In the genomic region with DNA sequence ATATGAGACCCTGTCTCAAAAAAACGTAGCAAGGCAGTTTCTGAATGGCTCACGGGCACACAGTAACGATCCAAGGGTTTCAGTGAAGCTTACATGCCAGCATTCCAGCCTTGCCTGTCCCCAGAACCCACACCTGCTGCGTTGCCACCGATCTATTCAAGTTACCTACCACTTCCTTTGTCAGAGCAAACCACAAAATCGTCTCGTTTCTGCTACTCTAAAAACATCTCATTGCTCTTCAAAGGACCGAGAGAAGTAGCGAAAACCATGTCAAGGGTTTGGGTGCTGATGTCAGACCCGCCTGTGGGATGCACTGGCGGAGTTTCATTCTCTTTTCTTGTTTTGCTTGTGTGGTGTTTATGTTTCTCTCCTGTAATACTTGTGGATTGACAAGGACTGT, we compare ENCODE assay signal across 19 mouse cellular contexts. TPM values are rescaled to one million over a fixed set of nuclear protein-coding genes. Genes with fewer than 3 reads are reported as not detected.
A peak's percentile ranks its signal among the peaks of the same experiment; 100 is the strongest.
DNase-seq lines count a peak whose midpoint lies in the region.
"Had no signal": no experiment of that assay in that cellular context is flagged by ENCODE, and none has a peak within 500 bp of the region (broad histone marks: within the 10 kb centered on the region; RNA-seq: fewer than 3 reads in every experiment).

No protein-coding gene starts in this region.

- no peaks in the 10 kb centered on the region for H3K36me3 ChIP-seq in splenic B cell, adult 2 months (ENCODE audit: control insufficient read depth, insufficient read depth, low read length, poor library complexity, severe bottlenecking)
- peaks cover 7% of the 10 kb centered on the region for H3K36me3 ChIP-seq in midbrain, embryonic 10.5 days
- H3K36me3 ChIP-seq: forebrain, embryonic 12.5 days; heart, embryonic 13.5 days; hindbrain, embryonic 15.5 days; midbrain, embryonic 15.5 days; stomach, embryonic 15.5 days had no signal

- no peak overlapping the region for H3K27ac ChIP-seq in midbrain, embryonic 10.5 days (replicated peaks)
- H3K27ac ChIP-seq: forebrain, embryonic 12.5 days; heart, embryonic 13.5 days; hindbrain, embryonic 15.5 days; midbrain, embryonic 15.5 days; stomach, embryonic 15.5 days had no signal

- no peaks in the 10 kb centered on the region for H3K9me3 ChIP-seq in midbrain, embryonic 10.5 days (replicated peaks)
- H3K9me3 ChIP-seq: forebrain, embryonic 12.5 days; heart, embryonic 13.5 days; hindbrain, embryonic 15.5 days; midbrain, embryonic 15.5 days; stomach, embryonic 15.5 days had no signal

- DNase-seq in CD4-positive, CD25-positive, alpha-beta regulatory T cell, adult 2 months (ENCODE audit: low read depth, low spot score), result peak; percentile 92
- DNase-seq in T-cell, adult 2 months (ENCODE audit: low spot score), result peak; percentile 93
- peak; percentile 77 for DNase-seq in splenic B cell, adult 2 months (ENCODE audit: low read depth, low spot score)
- DNase-seq in thymus, postnatal 36 days, result peak; percentile 68 to 79
- no peak for DNase-seq in midbrain, embryonic 10.5 days (ENCODE audit: low spot score)
- no peak for DNase-seq in cerebellum, adult 9-11 months
- DNase-seq in kidney, adult 11 months, result no peak
- DNase-seq: cerebellum, adult 2 months; heart, adult 11 months; kidney, postnatal 25 days; lung, adult 18-20 months; lung, postnatal 14 days; retina, postnatal 1 day; right cerebral cortex, postnatal 4 days had no signal

- H3K4me1 ChIP-seq in midbrain, embryonic 10.5 days, result peaks cover 41% of the 10 kb centered on the region

- H3K4me3 ChIP-seq in midbrain, embryonic 10.5 days, result no peak overlapping the region
- H3K4me3 ChIP-seq: forebrain, embryonic 12.5 days; heart, embryonic 13.5 days; hindbrain, embryonic 15.5 days; midbrain, embryonic 15.5 days; stomach, embryonic 15.5 days had no signal

- WGBS in midbrain, embryonic 10.5 days, result 78% methylated on average over 11 of the region's 11 CpGs

- H3K27me3 ChIP-seq in splenic B cell, adult 2 months (ENCODE audit: control insufficient read depth, insufficient read depth, low read length, poor library complexity, severe bottlenecking), result no peaks in the 10 kb centered on the region
- H3K27me3 ChIP-seq in midbrain, embryonic 10.5 days (ENCODE audit: low read depth, poor library complexity, severe bottlenecking), result no peaks in the 10 kb centered on the region; the same call in 1 of the 2 replicates
- H3K27me3 ChIP-seq: forebrain, embryonic 12.5 days; heart, embryonic 13.5 days; hindbrain, embryonic 15.5 days; midbrain, embryonic 15.5 days; stomach, embryonic 15.5 days had no signal

RNA-seq across cellular contexts. Expression of a gene that starts 2.4 kb away (rescaled TPM):
- polyA plus RNA-seq in midbrain, embryonic 10.5 days (2016; fragmentation: Nextera tagmentation; extraction: Ambion mirVana), result 58.1 and 69.2 TPM in 2 replicates

Comparison
In these comparisons a context has a peak if more than half of its experiments do, and no peak if none do; other contexts are left out.
1. DNase-seq: peak in CD4-positive, CD25-positive, alpha-beta regulatory T cell, adult 2 months (single experiment), T-cell, adult 2 months (single experiment), splenic B cell, adult 2 months (single experiment) and thymus, postnatal 36 days (2 of 2); none in midbrain, embryonic 10.5 days (single experiment), cerebellum, adult 9-11 months (single experiment) and kidney, adult 11 months (single experiment).